In genomic region chr4:68953667-68954321, GRCm38 (mm10) we compare ENCODE assay signal across 8 mouse cellular contexts. TPM values are rescaled to one million over a fixed set of nuclear protein-coding genes. Genes with fewer than 3 reads are reported as not detected.
A peak's percentile ranks its signal among the peaks of the same experiment; 100 is the strongest.
DNase-seq lines count a peak whose midpoint lies in the region; ATAC-seq lines count a peak whose summit lies in the region.

No protein-coding gene starts in this region.

- peak; percentile 47; the same call in 1 of the 2 replicates for ATAC-seq in lung, embryonic 15.5 days (ENCODE audit: borderline replicate concordance, extremely low read depth, low FRiP score, low TSS enrichment)
- peak; percentile 22 for ATAC-seq in hindbrain, embryonic 14.5 days (ENCODE audit: low FRiP score)
- ATAC-seq in neural tube, embryonic 12.5 days (ENCODE audit: low FRiP score, low read depth): peak; percentile 63

- H3K4me1 ChIP-seq in lung, embryonic 15.5 days: no peaks in the 10 kb centered on the region; the same call in 1 of the 2 replicates
- 0 out of 2 replicates have a peak, but pooled peaks cover 4% of the 10 kb centered on the region for H3K4me1 ChIP-seq in hindbrain, embryonic 14.5 days (replicated peaks; ENCODE audit: control insufficient read depth, insufficient read depth, low read length)
- 0 out of 2 replicates have a peak, but pooled peaks cover 7% of the 10 kb centered on the region for H3K4me1 ChIP-seq in neural tube, embryonic 12.5 days

- peaks cover 14% of the 10 kb centered on the region for H3K27me3 ChIP-seq in lung, embryonic 15.5 days
- H3K27me3 ChIP-seq in hindbrain, embryonic 14.5 days (ENCODE audit: control insufficient read depth, insufficient read depth, low read length): 0 out of 2 replicates have a peak, but pooled peaks cover 5% of the 10 kb centered on the region
- 0 out of 2 replicates have a peak, but pooled peaks cover 7% of the 10 kb centered on the region for H3K27me3 ChIP-seq in neural tube, embryonic 12.5 days (replicated peaks)

- peak overlapping the region; percentile 37 for H3K9ac ChIP-seq in lung, embryonic 15.5 days
- H3K9ac ChIP-seq in hindbrain, embryonic 14.5 days: peak overlapping the region; percentile 67
- peak overlapping the region; percentile 57 for H3K9ac ChIP-seq in neural tube, embryonic 12.5 days

- no peaks in the 10 kb centered on the region for H3K36me3 ChIP-seq in lung, embryonic 15.5 days
- no peaks in the 10 kb centered on the region for H3K36me3 ChIP-seq in hindbrain, embryonic 14.5 days (replicated peaks; ENCODE audit: control insufficient read depth, insufficient read depth)
- H3K36me3 ChIP-seq in neural tube, embryonic 12.5 days: no peaks in the 10 kb centered on the region

- WGBS in lung, embryonic 15.5 days: 0% methylated on average over 38 of the region's 40 CpGs
- WGBS in hindbrain, embryonic 14.5 days: under 1% methylated on average over 40 of the region's 40 CpGs
- WGBS in neural tube, embryonic 12.5 days: under 1% methylated on average over 40 of the region's 40 CpGs

- peak overlapping the region; percentile 58 for H3K4me3 ChIP-seq in lung, embryonic 15.5 days
- H3K4me3 ChIP-seq in hindbrain, embryonic 14.5 days (replicated peaks; ENCODE audit: low read length): peak overlapping the region; percentile 58
- peak overlapping the region; percentile 63 for H3K4me3 ChIP-seq in neural tube, embryonic 12.5 days

- DNase-seq in cerebellum, adult 9-10 months: peak; percentile 58
- no peak for DNase-seq in cerebellum, adult 11 months
- DNase-seq in lung, postnatal 10 days: no peak
- no peak for DNase-seq in hindbrain, embryonic 14.5 days (ENCODE audit: low spot score)
- no peak for DNase-seq in adrenal gland, adult 8-10 months
- DNase-seq in thymus, adult 18-20 months: no peak

- H3K9me3 ChIP-seq in lung, embryonic 15.5 days: no peaks in the 10 kb centered on the region
- H3K9me3 ChIP-seq in hindbrain, embryonic 14.5 days (ENCODE audit: control insufficient read depth, low read length): no peaks in the 10 kb centered on the region
- H3K9me3 ChIP-seq in neural tube, embryonic 12.5 days: no peaks in the 10 kb centered on the region

- no peak overlapping the region; the same call in 1 of the 2 replicates for H3K27ac ChIP-seq in lung, embryonic 15.5 days
- H3K27ac ChIP-seq in hindbrain, embryonic 14.5 days: peak overlapping the region; percentile 67
- H3K27ac ChIP-seq in neural tube, embryonic 12.5 days: no peak overlapping the region

- peak overlapping the region; percentile 73 for H3K4me2 ChIP-seq in lung, embryonic 15.5 days
- H3K4me2 ChIP-seq in hindbrain, embryonic 14.5 days (replicated peaks): peak overlapping the region; percentile 71
- peak overlapping the region; percentile 92 for H3K4me2 ChIP-seq in neural tube, embryonic 12.5 days (replicated peaks)

RNA-seq across cellular contexts. Expression of gene Brinp1, which starts 0.4 kb away (rescaled TPM):
- 18.4 and 19.5 TPM in 2 replicates for polyA plus RNA-seq in lung, embryonic 15.5 days (2015; fragmentation: Nextera tagmentation; extraction: Ambion mirVana)
- polyA plus RNA-seq in hindbrain, embryonic 14.5 days (2014; fragmentation: Nextera tagmentation; extraction: Ambion mirVana): 80.9 and 85.5 TPM in 2 replicates
- polyA plus RNA-seq in neural tube, embryonic 12.5 days (2016; fragmentation: Nextera tagmentation; extraction: Ambion mirVana): 17.5 and 20.8 TPM in 2 replicates
- 1 to 10 TPM; 2.3 to 2.7 (median 2.4) TPM for total RNA-seq in adrenal gland, adult 8-10 months (2022)
